Mouse (Mus musculus) heart, embryonic 12.5 days (tissue): Measurements from ENCODE around the gene Cyb561d1. TPM values are rescaled to one million over a fixed set of nuclear protein-coding genes. Genes with fewer than 3 reads are reported as not detected.
"Not testable (repeated sequence)": the region's sequence is repeated elsewhere in the genome, so short reads cannot be mapped to it uniquely, and the experiment has no call there.

Experiments
- ATAC-seq: fragments of 200-750 bp; cut with Nextera tagmentation; 2 replicates; pipeline ENCODE4 v1.8.0; 2017; ENCODE audit warnings: moderate TSS enrichment, moderate library complexity; ENCODE audit not compliant: insufficient number of reproducible peaks, low FRiP score
- H3K27ac ChIP-seq: fragments of 300-500 bp; sonication (generic); 2 replicates; pipeline ENCODE4 v1.5.1; 2016; ENCODE audit warnings: mild to moderate bottlenecking, moderate library complexity; ENCODE audit not compliant: poor library complexity, severe bottlenecking
- H3K27me3 ChIP-seq: fragments of 300-500 bp; sonication (generic); replicated peaks from 2 replicates; pipeline ENCODE4 v1.6.1; 2016; ENCODE audit warnings: mild to moderate bottlenecking, moderate library complexity
- H3K36me3 ChIP-seq: fragments of 300-500 bp; sonication (generic); 2 replicates; pipeline ENCODE4 v1.6.1; 2016; ENCODE audit warnings: mild to moderate bottlenecking, moderate library complexity
- H3K4me1 ChIP-seq: fragments of 300-500 bp; sonication (generic); replicated peaks from 2 replicates; pipeline ENCODE4 v1.6.1; 2016; ENCODE audit warnings: mild to moderate bottlenecking
- H3K4me2 ChIP-seq: fragments of 300-500 bp; sonication (generic); 2 replicates; pipeline ENCODE4 v1.6.1; 2016; ENCODE audit warnings: mild to moderate bottlenecking, moderate library complexity
- H3K4me3 ChIP-seq: fragments of 300-500 bp; sonication (generic); 2 replicates; pipeline ENCODE4 v1.5.1; 2016; ENCODE audit warnings: mild to moderate bottlenecking
- H3K9ac ChIP-seq: fragments of 300-500 bp; sonication (generic); 2 replicates; pipeline ENCODE4 v1.6.1; 2016; ENCODE audit warnings: mild to moderate bottlenecking, moderate library complexity
- H3K9me3 ChIP-seq: fragments of 300-500 bp; sonication (generic); replicated peaks from 2 replicates; pipeline ENCODE4 v1.6.1; 2016; ENCODE audit warnings: mild to moderate bottlenecking, moderate library complexity
- WGBS: fragments of 180-500 bp; shearing (Covaris S2); methylation state at CpG from one replicate; pipeline ENCODE4 v1.1.7; 2016; 5-methylcytosine and 5-hydroxymethylcytosine counted together
- polyA plus RNA-seq: library from polyadenylated mRNA; unstranded; fragments of >200 nt; fragmentation: Nextera tagmentation; extraction: Ambion mirVana; gene quantifications from 2 replicates; pipeline ENCODE4 v1.2.1, GENCODE M21; 2016

The Cyb561d1 gene
- 3.4 and 3.7 TPM in 2 replicates for polyA plus RNA-seq

DNA sequence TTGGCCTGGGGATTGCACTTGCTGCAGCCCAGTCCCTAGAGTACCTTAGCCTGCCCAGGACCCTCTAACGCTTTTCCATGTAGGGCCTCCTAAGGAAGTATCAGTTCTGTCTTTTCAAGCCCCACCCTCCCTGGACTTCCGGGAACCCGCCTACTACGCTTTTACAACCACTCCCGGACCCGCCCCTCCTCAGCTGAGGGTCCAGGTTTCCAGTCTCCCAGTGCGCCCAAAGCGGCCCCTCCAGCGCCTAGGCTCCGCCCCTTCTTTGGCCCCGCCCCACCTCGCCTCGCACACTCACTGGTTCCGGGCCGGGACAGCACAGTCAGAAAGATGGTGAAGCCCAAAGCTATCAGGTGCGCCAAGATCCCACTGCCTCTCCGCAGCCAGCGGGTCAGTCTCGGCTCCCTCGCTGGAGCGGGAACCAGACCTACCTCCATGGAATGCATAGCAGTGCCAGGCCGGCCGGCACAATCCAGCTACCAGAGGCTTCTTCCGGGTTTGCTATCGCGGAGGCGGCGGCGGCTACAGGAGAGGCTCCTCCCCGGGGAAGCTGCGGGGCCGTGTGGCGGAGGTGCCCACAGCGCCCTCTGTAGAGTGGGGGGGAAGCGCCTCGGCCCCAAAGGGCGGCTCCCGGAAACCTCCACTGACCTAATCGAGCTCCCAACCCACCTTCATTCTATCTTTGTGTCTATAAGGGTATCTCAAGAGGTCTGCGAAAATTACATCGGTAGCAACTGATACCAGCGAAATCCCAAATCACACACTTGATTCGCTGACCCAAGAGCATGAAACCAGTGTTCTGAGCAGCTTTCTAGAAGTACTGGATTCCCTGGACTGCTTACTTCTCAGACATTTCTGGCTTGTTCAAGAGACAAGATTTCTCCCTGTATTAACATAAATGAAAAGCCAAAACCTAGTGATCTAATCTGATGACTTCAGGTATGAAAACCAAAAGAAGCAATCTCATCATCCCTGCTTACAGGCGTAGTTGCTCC is at the start of gene Cyb561d1:
Cyb561d1 (minus strand) TSS at position 884 of the 995 bp plus-strand sequence.
- H3K4me2 ChIP-seq: peak within 1 kb of the TSS; percentile 64
- peak; percentile 95 for ATAC-seq
- H3K9me3 ChIP-seq: no peaks in the 10 kb centered on the region
- peak within 1 kb of the TSS; percentile 68 for H3K4me3 ChIP-seq
- peak within 1 kb of the TSS; percentile 88 for H3K27ac ChIP-seq
- H3K36me3 ChIP-seq: peaks cover 40% of the 10 kb centered on the region
- H3K9ac ChIP-seq: peak within 1 kb of the TSS; percentile 74
- WGBS: 3% methylated on average over 44 of the region's 44 CpGs
- H3K27me3 ChIP-seq: no peaks in the 10 kb centered on the region
- peaks cover 37% of the 10 kb centered on the region for H3K4me1 ChIP-seq

DNA sequence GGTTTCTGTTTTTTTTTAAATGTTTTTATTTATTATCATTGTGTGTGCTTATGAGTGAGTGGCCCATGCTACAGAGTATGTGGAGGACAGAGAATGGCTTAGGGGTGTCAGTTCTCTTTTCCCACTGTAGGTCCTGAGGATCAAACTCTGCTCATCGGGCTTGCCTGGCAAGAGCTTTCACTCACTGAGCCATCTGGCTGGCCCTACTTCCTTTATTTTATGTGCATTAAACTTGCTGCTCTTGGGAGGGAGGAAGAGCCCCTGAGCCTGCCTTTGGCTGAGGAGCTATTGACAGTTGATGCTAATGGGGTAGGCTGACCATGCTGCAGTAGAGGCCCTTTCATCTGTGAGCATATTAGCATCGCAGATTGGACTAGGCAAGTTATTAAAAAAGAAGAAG is 45.8 kb upstream of the Cyb561d1 start:
- no peak overlapping the region for H3K4me2 ChIP-seq
- H3K36me3 ChIP-seq: no peaks in the 10 kb centered on the region
- no peak overlapping the region for H3K4me3 ChIP-seq
- whole genome bisulfite sequencing: 81% methylated on average over 2 of the region's 2 CpGs
- H3K9me3 ChIP-seq: no peaks in the 10 kb centered on the region
- H3K27ac ChIP-seq: no peak overlapping the region
- H3K4me1 ChIP-seq: no peaks in the 10 kb centered on the region
- no peak overlapping the region for H3K9ac ChIP-seq
- ATAC-seq: no peak
- no peaks in the 10 kb centered on the region for H3K27me3 ChIP-seq

DNA sequence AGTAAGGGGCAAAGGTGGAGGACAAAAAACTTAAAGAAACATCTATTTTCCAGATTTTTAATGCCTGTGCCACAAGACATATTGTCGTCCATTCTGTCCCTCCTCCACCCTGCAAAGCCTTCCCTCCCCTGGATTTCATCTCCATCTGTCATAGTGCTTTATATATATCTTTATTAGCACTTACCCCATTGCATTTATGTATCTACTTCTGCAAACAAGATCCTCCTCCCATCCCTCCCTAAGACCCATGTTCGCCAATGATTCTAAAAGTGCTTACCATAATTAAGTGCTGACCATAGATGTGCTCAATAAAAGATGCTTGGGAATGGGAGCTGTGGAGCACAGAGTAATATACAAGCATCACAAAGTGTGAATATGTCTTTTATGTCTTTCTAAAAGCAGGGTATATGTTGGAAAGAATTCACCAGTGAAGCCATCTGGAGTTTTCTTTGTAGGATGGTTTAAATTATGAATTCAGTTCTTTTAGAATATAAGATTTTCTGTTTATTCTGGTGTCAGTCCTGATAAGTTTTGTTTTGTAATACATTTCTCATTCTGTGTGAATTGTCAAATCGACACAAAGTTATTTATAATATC is 40.3 kb upstream of the Cyb561d1 start:
- no peak overlapping the region for H3K4me2 ChIP-seq
- ATAC-seq: no peak
- WGBS: 82% methylated on average over 3 of the region's 3 CpGs

DNA sequence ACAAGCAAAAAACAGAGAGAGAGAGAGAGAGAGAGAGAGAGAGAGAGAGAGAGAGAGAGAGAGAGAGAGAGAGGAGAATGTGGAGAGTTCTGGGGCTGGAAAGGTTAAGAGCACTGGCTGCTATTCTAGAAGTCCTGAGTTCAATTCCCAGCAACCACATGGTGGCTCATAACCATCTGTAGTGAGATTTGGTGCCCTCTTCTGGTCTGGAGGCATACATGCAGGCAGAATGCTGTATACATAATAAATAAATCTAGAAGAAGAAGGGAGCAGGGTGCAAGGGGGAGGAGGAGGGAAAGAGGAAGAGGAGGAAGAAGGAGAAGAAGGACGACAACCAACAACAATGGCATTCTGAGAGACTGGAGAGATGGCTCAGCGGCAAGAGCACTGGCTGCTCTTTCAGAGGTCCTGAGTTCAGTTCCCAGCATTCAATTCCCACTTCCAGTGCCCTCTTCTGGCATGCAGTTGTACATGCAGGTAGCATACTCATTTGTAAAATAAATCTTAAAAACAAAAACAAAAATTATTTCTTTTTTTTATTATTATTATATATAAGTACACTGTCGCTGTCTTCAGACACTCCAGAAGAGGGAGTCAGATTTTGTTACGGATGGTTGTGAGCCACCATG is 36.6 kb upstream of the Cyb561d1 start:
- H3K27ac ChIP-seq, H3K9me3 ChIP-seq, H3K4me2 ChIP-seq, H3K4me3 ChIP-seq, H3K36me3 ChIP-seq, H3K9ac ChIP-seq, H3K27me3 ChIP-seq, ATAC-seq, H3K4me1 ChIP-seq: not testable (repeated sequence)
- 76% methylated on average over 4 of the region's 4 CpGs for WGBS

More for the DNA sequence above, 40.3 kb upstream of the Cyb561d1 start:
- Histone ChIP-seq H3K9ac (no peak overlapping the region), H3K27me3 (no peaks in the 10 kb centered on the region), H3K4me1 (no peaks in the 10 kb centered on the region), H3K36me3 (no peaks in the 10 kb centered on the region), H3K4me3 (no peak overlapping the region), H3K27ac (no peak overlapping the region), H3K9me3 (0 out of 2 replicates have a peak, but pooled peaks cover 4% of the 10 kb centered on the region)

DNA sequence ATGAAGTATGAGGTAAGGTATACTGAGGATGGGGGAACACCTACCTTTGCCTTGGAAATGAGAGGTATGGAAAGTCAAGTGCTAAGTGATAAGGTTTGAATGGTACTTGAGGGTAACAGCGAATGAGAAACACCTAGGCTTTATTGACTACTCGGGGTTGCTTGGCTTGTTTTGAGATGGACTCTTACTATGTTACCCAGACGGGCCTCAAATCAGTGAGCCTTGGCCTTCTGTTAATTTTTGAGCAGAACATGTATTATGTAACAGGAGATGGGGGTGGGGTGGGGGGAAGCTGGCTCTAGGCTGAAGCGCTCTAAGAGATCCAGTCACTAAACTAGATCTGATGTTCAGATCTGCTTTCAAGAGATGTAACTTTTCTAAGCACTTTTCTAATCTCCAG is 30.6 kb upstream of the Cyb561d1 start:
- no peak overlapping the region for H3K4me3 ChIP-seq
- 69% methylated on average over 4 of the region's 4 CpGs for WGBS
- no peak overlapping the region for H3K9ac ChIP-seq
- H3K9me3 ChIP-seq: 0 out of 2 replicates have a peak, but pooled peaks cover 2% of the 10 kb centered on the region
- peaks cover 21% of the 10 kb centered on the region for H3K27me3 ChIP-seq
- ATAC-seq: no peak
- no peak overlapping the region for H3K4me2 ChIP-seq
- no peak overlapping the region for H3K27ac ChIP-seq
- peaks cover 8% of the 10 kb centered on the region for H3K4me1 ChIP-seq
- H3K36me3 ChIP-seq: no peaks in the 10 kb centered on the region

DNA sequence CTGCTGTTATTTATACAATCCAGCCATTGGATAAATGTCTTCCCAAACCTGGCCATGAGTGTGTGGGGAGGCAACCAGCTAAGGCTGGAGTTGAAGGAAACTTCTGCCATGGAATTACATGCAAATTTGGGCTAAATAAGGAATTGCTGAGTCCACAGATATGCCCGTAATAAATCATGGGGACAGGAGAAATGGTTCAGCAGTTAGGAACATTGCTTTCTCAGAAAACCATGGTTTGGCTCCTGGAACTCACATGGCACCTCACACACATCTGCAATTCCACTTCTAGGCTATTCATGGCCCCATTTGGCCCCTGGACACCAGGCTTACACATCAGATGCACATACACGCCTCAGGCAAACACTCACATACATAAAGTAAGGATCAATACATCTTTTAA is 26.5 kb upstream of the Cyb561d1 start:
- Histone ChIP-seq H3K9ac (no peak overlapping the region), H3K27ac (no peak overlapping the region), H3K27me3 (peaks cover 57% of the 10 kb centered on the region), H3K36me3 (no peaks in the 10 kb centered on the region), H3K4me1 (peaks cover 16% of the 10 kb centered on the region), H3K4me2 (peak overlapping the region; percentile 92), H3K9me3 (no peaks in the 10 kb centered on the region), H3K4me3 (no peak overlapping the region)
- ATAC-seq: no peak
- 71% methylated on average over 2 of the region's 2 CpGs for WGBS

DNA sequence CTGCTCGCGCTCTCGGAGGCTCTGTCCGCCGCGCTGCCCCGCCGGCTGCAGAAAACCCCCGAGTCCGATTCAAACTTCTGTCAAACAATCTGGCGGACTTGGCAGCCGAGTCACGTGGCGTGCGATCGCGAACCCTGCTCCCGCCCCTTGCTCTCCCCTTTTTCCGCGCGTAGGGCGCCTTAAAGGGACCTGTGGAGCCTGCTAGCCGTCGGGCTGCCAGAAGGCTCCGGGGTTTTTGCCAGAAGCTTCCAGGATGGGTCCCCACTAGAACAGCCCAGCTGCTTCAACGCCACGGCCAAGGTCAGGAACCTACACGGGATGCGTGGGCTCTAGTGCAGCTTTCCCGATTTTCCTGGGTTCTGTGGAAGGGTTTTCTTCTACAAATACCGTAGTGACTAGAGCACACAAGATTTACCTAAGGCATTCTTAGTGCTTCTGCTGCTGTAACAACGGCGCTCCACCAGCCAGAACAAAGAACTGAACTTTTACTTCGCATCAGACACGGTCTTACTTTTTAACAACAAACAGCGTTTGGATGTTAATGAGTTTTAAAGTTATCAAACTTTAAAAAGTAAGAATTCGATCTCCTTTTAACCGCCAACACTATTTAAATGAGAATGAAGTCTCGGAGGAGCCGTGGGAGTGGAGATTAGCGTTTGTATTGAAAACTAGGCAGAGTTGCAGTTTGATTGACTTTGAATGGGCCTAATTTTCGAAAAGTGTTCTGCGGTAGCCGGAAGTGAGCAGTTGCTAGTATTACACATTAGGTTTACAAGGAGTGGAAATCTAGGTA is 25.7 kb upstream of the Cyb561d1 start, which contains the start of gene Sypl2:
Sypl2 (minus strand) TSS at position 91 of the 793 bp plus-strand sequence.
- Histone ChIP-seq H3K36me3 (no peaks in the 10 kb centered on the region), H3K27me3 (peaks cover 64% of the 10 kb centered on the region), H3K9me3 (no peaks in the 10 kb centered on the region), H3K27ac (no peak within 1 kb of the TSS), H3K9ac (peak within 1 kb of the TSS; percentile 63), H3K4me3 (peak within 1 kb of the TSS; percentile 57), H3K4me1 (peaks cover 10% of the 10 kb centered on the region; the same call in 1 of the 2 replicates), H3K4me2 (peak within 1 kb of the TSS; percentile 92)
- ATAC-seq: no peak
- 6% methylated on average over 44 of the region's 44 CpGs for WGBS

DNA sequence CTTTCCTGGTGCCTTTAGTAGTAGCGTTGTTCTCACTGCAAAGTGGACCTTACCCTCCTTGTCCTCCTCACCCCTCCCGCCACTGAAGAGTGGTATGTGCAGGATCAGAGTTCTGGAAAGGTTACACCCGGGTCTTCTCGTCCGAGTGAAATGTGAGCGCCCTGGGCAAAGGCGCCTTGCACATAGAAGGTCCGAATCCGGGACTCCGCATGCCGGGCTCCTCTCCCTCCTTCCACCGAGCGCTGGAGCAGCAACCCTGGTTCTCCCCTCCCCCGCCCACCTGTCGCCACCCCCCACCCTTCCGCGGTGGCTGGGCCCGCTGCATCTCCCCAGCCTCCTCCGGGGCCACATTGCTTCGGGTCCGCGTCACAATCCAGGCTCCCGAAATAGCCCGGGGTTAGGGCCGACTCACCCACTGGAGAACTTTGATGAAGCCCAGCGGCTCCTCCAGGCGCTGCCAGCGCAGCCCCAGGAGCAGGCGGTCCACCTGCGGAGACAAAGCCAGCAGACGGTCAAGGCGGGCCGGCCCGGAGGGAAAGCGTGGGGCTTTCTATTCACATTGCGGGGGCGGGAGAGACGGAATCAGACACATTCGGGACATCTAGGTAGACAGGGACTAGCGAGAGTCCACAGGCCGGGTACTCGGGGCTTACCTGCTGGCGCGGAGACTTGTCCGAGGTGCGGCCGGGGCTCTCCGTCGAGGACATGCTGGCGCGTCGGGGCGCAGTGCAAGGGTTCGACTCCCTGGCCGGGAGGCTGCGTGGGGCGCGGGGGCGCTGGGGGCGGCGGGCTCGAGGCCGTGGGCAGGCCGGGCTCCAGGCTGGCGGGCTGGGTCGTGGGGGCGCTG is 24.9 kb upstream of the Cyb561d1 start:
- H3K9ac ChIP-seq: peak overlapping the region; percentile 63
- peak overlapping the region; percentile 57 for H3K4me3 ChIP-seq
- H3K27me3 ChIP-seq: peaks cover 72% of the 10 kb centered on the region
- H3K4me2 ChIP-seq: peak overlapping the region; percentile 92
- ATAC-seq: 0 out of 2 replicates have a peak, but pooled peaks have one; percentile 42
- peaks cover 10% of the 10 kb centered on the region; the same call in 1 of the 2 replicates for H3K4me1 ChIP-seq
- H3K27ac ChIP-seq: no peak overlapping the region
- no peaks in the 10 kb centered on the region for H3K9me3 ChIP-seq
- WGBS: 2% methylated on average over 66 of the region's 67 CpGs
- no peaks in the 10 kb centered on the region for H3K36me3 ChIP-seq

DNA sequence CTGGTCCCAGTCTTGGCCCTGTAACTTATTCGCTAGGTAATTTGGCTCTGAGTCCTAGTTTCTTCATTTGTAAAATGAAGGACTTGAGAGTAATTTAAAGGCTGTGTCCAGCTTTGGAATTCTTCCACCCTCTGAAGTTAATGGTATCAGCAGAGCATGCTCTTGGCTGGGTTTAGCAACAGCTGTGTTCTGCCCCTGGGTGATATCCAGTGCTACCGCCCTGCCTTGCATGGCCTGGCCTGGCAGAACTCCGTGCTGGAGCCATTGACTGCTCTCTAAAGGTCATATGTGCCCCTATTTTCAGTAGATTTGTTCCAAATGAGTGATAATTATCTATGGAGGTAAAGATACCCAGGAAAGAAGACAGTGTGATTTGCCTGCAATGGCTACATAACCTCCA is 19.6 kb upstream of the Cyb561d1 start:
- peaks cover 57% of the 10 kb centered on the region for H3K27me3 ChIP-seq
- WGBS: 67% methylated on average over 3 of the region's 3 CpGs
- no peaks in the 10 kb centered on the region for H3K9me3 ChIP-seq
- H3K4me1 ChIP-seq: no peaks in the 10 kb centered on the region
- no peak overlapping the region for H3K27ac ChIP-seq
- H3K4me2 ChIP-seq: no peak overlapping the region
- no peak for ATAC-seq
- H3K4me3 ChIP-seq: no peak overlapping the region
- H3K36me3 ChIP-seq: no peaks in the 10 kb centered on the region
- no peak overlapping the region for H3K9ac ChIP-seq

DNA sequence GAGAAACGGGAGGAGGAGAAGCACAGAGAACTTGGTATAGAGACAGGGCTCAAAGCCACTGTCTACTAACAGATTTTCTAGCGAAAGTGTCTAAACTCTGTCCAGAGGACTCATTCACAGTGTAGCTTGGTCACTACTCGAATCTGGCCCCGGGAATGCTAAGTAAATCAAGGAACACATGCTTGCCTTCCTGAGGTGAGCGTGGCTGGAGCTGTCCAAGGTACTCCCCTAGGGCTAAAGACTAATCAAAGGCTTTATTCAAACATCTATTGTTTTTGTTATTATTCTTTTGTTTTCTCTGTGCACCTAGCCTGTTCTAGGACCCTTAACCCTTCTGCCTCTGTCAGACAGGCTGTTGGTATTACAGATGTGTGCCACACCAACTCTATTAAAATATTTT is 13.7 kb upstream of the Cyb561d1 start:
- no peak overlapping the region for H3K27ac ChIP-seq
- peaks cover 30% of the 10 kb centered on the region for H3K27me3 ChIP-seq
- WGBS: 9% methylated on average over 5 of the region's 5 CpGs
- H3K36me3 ChIP-seq: no peaks in the 10 kb centered on the region
- H3K4me2 ChIP-seq: no peak overlapping the region
- H3K4me1 ChIP-seq: peaks cover 3% of the 10 kb centered on the region; the same call in 1 of the 2 replicates
- no peaks in the 10 kb centered on the region for H3K9me3 ChIP-seq
- no peak overlapping the region for H3K9ac ChIP-seq
- no peak for ATAC-seq
- H3K4me3 ChIP-seq: no peak overlapping the region
